Mouse (Mus musculus): ENCODE measurements around the gene Cyp4v3. TPM values are rescaled to one million over a fixed set of nuclear protein-coding genes. Genes with fewer than 3 reads are reported as not detected.

The Cyp4v3 gene
- polyA plus RNA-seq, 1 experiment, result 11.0 TPM

- no peak for DNase-seq (ENCODE audit: low read depth)
These were observed 12.1 kb downstream of the Cyp4v3 start for GRCm38 (mm10) chr8:45320930-45321329.

DNA sequence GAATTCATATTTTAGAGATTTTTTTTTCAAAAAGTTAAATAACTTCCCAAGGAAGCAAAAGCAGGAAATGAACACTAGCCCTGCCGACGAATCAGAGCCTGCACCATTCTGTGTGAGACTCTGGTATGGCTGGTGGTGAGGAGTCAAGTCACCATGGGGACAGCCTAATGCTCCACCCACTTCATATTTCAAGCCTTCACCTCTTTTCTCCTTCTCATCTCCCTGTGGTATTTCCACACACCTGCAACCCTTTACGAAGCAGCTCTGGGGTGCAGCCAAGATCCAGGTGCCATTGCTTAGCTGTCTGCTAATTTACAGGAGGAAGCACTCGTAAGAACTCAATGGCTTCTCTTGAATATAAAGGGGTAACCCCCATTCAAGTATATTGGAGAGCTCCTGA lies 22.0 kb downstream of the Cyp4v3 start:
- no peak for DNase-seq (ENCODE audit: low read depth)

GRCm38 (mm10) chr8:45308366-45308765 lies 24.6 kb downstream of the Cyp4v3 start, which contains the start of gene Gm45753:
Gene Gm45753, minus strand, starts transcription at chr8:45308466.
- no peak for DNase-seq (ENCODE audit: low read depth)

- no peak for DNase-seq (ENCODE audit: low read depth)
These were observed 27.5 kb downstream of the Cyp4v3 start for GRCm38 (mm10) chr8:45305479-45305878.

DNA sequence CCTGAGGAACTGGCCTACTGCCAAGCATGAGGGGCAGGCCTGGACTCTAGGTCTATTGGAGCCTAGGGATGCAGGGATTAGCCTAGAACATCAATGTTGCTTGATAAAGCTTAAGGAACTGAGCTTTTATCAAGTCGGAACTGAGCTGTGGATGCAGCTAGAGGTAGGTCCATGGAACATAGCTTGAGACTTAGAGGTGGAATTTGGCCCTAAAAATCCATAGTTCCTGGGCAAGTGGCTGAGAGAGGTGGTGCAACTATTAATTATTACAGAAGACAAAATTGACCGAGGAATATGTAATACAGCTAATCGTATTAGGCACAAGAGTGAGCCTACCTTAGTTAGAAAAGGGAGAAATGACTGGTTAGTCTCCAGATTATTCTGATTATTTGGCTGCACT lies 28.7 kb downstream of the Cyp4v3 start:
- no peak for DNase-seq (ENCODE audit: low read depth)

- no peak for DNase-seq (ENCODE audit: low read depth)
These were observed 30.6 kb downstream of the Cyp4v3 start for GRCm38 (mm10) chr8:45302390-45302789.

GRCm38 (mm10) chr8:45295276-45295675 lies 37.7 kb downstream of the Cyp4v3 start:
- no peak for DNase-seq (ENCODE audit: low read depth)

DNA sequence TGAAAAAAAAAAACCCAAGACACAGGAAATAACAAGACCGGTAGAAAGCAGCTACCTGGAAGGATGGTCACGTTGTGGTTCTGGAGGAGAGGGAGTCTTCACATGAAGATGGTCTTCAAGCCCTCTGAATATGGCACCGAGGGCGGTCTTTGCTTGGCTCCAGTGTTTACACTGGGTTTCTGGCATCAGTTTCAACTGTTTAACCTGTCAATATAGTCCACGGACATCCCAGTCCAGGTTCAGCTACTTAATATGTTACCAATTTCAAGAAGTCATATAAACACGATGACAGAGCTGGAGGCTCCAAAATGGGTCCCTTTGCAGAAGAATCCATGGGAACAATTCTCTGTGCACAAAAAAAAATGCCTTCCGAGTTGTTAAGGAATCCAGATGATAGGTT lies 38.3 kb downstream of the Cyp4v3 start, which contains the start of gene Klkb1:
TSS of gene Klkb1 (minus strand) at position 173 of the 400 bp plus-strand sequence.
- DNase-seq (ENCODE audit: low read depth), result no peak

- DNase-seq (ENCODE audit: low read depth), result no peak
These were observed 41.2 kb downstream of the Cyp4v3 start for GRCm38 (mm10) chr8:45291790-45292189.

GRCm38 (mm10) chr8:45281630-45282029 lies 51.4 kb downstream of the Cyp4v3 start:
- no peak for DNase-seq (ENCODE audit: low read depth)

DNA sequence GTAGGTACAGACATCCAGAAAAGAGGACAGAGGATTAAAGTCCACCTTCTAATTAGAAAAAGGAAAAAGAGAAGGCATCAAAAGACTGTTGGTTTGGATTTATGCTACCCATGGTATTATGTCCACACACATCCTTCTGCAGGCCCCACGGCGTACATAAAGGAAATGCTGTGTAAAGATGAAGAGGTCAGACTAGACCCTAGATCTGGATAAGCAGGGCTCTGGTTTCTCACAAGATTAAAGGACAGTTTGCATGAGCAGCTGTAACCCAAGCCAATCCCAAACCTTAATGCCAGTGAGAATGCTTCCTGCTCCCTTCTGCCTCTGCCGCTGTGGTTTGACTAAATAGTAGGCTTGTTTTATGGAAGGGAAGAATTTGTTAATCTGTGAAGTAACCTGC lies 55.6 kb downstream of the Cyp4v3 start:
- DNase-seq (ENCODE audit: low read depth), result no peak

DNA sequence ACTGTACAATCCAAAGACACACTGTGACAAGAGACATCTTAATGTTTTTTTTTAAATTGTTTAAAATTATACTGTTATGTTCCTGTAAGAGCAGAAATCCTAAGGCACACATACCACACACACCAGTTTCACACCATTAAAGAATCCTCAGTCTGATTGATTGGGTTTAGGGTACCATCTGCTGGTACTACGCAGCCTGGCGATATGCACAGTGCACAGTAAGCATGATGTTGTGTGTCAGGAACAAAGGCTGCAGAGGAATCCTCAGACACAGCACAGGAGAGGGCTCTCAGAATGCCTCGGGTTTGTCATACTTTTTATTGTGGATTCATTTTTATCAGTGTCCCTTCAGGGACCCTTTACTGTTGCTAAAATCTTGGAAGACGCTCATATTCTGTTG lies 58.7 kb downstream of the Cyp4v3 start:
- DNase-seq (ENCODE audit: low read depth), result no peak

GRCm38 (mm10) chr8:45269056-45269455 lies 64.0 kb downstream of the Cyp4v3 start:
- DNase-seq (ENCODE audit: low read depth), result no peak

- DNase-seq (ENCODE audit: low read depth), result no peak
These were observed 64.5 kb downstream of the Cyp4v3 start for GRCm38 (mm10) chr8:45268485-45268884.

DNA sequence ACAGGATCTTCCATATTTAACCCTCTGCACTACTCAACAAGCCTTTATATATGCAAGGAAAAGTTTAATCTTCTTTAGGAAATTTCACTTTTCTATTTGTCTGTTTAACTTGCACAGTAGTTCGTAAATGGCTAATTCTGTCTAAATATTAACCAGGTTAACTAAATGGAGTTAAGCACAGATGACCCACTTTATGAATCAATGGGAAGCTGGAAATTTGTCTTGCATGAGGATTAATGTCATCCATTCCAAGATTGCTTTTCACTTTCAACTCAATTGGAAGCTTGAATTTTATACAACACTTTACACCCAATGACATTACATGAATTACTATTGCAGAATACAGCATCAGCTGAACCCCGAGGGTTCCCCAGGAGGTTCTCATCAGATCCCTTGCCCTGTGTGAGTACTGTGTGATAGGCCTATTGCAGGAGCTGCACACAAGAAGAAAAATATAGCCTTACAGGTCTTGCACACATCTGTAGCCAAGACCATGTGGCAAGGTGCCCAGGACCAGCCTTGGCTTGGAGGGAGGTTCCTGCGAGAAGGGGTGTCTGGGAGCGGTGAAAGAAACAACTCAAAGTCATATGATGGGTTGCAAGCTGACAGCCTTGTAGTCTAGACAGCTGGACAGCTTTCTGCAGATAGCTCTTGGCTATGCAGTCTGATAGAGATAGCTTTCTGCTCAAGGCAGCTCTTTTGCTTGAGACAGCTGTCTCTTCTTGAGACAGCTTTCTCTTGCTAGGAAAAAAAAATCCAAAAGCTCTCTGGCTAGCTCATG lies 65.2 kb downstream of the Cyp4v3 start:
- no peak for DNase-seq (ENCODE audit: low read depth)

DNA sequence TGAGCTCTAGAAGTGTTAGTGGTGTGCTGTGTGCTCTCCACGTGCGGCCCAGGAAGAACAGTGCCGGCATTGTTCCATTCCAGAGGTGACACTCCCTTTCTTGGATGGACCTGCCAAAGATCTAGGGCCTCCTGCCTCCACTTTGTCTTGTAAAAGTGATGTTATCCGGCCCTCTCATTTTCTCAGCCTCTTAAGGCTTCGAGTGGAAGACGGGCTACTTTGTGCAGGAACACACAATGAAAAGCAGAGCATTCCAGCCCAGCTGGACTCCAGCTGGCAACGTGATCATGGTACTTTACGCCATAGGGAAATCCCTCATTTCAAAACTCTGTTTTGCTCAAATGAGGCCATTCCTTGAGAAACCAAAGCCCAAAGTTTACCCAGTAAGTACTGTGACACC lies 66.0 kb downstream of the Cyp4v3 start:
- no peak for DNase-seq (ENCODE audit: low read depth)

GRCm38 (mm10) chr8:45264918-45265317 lies 68.1 kb downstream of the Cyp4v3 start:
- no peak for DNase-seq (ENCODE audit: low read depth)

DNA sequence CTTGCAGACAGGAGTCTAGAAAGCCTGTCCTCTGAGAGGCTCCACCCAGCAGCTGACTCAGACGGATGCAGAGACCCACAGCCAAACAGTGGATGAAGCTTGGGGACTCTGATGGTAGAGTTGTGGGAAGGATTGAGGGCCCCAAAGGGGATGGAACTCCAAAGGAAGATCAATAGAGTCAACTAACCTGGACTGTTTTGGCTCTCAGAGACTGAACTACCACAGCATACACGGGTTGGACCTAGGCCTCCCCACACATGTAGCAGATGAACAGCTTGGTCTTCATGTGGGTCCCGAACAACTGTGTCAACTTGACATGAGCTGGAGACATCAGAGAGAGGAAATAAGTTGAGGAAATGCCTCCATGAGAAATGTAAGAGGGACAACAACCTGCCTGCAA lies 70.2 kb downstream of the Cyp4v3 start:
- no peak for DNase-seq (ENCODE audit: low read depth)

GRCm38 (mm10) chr8:45261920-45262319 lies 71.1 kb downstream of the Cyp4v3 start, which contains the start of gene F11:
Gene F11, minus strand, starts transcription at chr8:45262031.
- DNase-seq (ENCODE audit: low read depth), result no peak

DNA sequence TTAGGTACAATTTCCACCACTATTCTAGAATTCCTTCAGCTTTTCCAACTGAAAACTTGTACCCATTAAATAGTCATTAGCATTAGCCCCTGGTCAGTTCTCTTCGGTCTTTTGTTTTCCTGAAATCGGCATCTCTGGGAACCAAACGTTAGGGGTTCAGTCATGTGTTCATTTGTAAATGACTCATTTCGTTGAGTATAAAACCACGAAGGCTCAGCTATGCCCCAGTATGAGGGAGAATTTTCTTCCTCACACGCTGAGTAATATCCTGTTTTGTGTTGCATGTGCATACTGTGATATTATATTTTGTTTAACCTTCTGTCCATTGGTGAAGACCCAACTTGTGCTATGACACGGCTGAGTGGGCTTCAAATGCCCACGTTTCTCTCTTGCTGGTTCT lies 74.6 kb downstream of the Cyp4v3 start:
- no peak for DNase-seq (ENCODE audit: low read depth)

- no peak for DNase-seq (ENCODE audit: low read depth)
These were observed 78.0 kb downstream of the Cyp4v3 start for GRCm38 (mm10) chr8:45255040-45255439.

All from gonadal fat pad, adult 2 months (tissue).